Mouse (Mus musculus) cortical plate, adult 2 months (tissue): ENCODE data around the gene Jmjd7. TPM values are rescaled to one million over a fixed set of nuclear protein-coding genes. Genes with fewer than 3 reads are reported as not detected.
A peak's percentile ranks its signal among the peaks of the same experiment; 100 is the strongest.

Source experiments
- H3K27ac ChIP-seq: fragments of 200-500 bp; 2 replicates; pipeline ENCODE4 v1.5.1; 2012; ENCODE audit warnings: low read length, control low read depth, inconsistent platforms; ENCODE audit not compliant: insufficient read depth
- H3K4me1 ChIP-seq: fragments of 200-500 bp; 2 replicates; pipeline ENCODE4 v1.6.1; 2011; ENCODE audit warnings: low read length; ENCODE audit not compliant: control insufficient read depth, insufficient read depth
- H3K4me3 ChIP-seq: fragments of 200-500 bp; 2 replicates; pipeline ENCODE4 v1.5.1; 2011; ENCODE audit warnings: mild to moderate bottlenecking, low read length, control low read depth; ENCODE audit not compliant: insufficient read depth
- CTCF ChIP-seq: fragments of 200-500 bp; IDR thresholded peaks from 2 replicates; pipeline ENCODE4 v1.5.1; 2011; ENCODE audit warnings: mild to moderate bottlenecking, control low read depth, low read length; ENCODE audit not compliant: insufficient read depth; ENCODE audit errors: extremely low read depth
- POLR2A ChIP-seq: fragments of 200-500 bp; IDR thresholded peaks from 2 replicates; pipeline ENCODE4 v1.6.1; 2011; ENCODE audit warnings: mild to moderate bottlenecking, low read length, control low read depth; ENCODE audit not compliant: insufficient read depth; ENCODE audit errors: extremely low read depth
- polyA plus RNA-seq: library from polyadenylated mRNA; depleted of rRNA; stranded (reverse); fragments of >200 nt; gene quantifications from 2 replicates; pipeline ENCODE4 v1.2.3, GENCODE M21; 2012; rRNA removed

The Jmjd7 gene
- polyA plus RNA-seq, 1 experiment, result 6.1 TPM

DNA sequence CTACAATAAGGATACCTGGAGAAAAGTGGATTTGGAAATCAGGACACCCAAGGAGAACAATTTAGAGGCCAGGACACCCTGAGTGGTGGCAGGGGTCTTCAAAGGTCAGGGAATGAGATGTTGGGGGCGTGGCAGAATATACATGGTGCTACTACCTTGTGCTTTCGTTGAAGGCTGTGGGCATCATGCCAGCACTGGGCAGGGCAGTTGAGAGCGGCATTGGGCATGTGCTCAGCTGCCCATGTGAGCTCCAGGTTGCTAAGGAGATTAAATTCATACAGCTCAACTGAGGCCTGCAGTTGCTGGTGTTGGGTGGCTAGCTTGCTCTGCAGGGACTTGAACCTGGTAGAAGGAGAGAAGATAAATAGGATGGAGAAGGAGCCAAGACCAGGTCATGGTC lies 38.9 kb downstream of the Jmjd7 start:
- H3K4me1 ChIP-seq, result peaks cover 9% of the 10 kb centered on the region; the same call in 1 of the 2 replicates
- no peak for TF ChIP-seq POLR2A
- no peak for TF ChIP-seq CTCF
- H3K4me3 ChIP-seq, result no peak overlapping the region
- no peak overlapping the region for H3K27ac ChIP-seq

DNA sequence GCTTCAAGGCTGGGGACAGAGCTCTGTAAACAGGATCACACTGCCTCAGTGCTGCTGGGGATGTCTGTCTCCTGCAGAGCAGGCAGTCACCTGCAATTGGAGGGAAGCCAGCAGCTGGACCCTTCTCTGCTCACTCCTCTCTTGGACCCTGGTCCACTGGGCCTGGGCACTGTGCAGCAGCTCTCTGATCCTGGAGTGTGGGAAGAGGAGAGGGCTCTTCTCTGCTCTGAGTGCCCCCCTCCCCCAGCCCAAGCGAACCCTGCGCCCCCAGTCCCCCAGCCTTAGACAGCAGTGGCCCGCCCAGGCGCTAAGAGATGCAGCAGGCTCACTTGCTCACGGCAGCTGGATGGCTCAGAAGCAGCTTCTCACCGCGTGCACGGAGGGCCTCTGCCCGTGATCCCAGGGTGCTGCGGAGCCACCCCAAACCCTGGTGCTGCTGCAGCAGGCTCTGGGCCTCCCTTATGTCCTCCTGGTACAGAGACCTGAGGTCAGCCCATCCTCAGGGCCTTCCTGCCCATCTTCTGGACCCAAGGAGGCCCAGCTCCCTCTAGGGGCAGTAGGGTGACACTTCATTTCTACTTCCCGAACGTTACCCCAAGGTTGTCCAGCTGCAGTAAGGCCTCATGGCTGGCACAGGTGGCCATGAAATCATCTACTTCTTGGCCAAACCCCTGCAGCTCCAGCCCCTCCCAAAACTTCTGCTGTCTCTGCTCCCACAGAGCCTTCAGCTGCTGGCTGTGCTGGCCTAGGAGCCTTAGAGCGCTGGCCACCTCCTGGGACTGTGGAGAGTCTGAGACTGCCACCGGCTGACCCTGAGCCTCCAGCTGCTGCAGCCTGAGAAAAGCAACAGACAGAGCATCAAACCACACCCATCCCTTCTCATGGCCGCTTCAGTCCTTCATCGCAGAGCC lies 41.5 kb downstream of the Jmjd7 start:
- Histone ChIP-seq H3K4me3 (no peak overlapping the region), H3K4me1 (peaks cover 9% of the 10 kb centered on the region; the same call in 1 of the 2 replicates), H3K27ac (no peak overlapping the region)
- TF ChIP-seq CTCF (peak; percentile 69), POLR2A (no peak)

DNA sequence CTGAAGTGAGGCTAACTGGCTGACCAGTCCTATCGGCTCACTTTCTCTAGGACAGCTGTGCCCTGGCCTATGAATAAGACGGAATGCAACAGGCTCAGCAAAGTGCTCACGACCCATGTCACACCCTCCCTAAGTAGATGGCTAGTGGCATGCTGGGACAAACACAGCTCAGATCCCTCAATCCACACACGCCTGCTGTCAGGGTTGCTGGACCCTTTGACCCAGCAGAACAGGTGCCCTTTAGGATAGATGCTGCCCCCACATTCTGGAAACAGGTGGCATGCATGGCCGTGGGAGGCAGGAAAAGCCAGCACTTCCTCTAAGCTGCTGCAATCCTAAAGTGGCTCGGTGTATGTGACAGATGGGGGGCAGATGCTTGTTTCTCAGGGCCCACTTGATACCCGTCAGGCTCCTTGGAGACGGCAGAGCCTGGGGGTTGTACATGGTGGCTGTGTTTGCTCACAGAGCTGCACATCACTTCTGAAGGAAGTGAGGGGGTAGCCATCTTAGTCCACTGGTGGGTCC lies 42.2 kb downstream of the Jmjd7 start:
- no peak overlapping the region for H3K27ac ChIP-seq
- H3K4me1 ChIP-seq, result peaks cover 11% of the 10 kb centered on the region
- no peak overlapping the region for H3K4me3 ChIP-seq
- no peak for TF ChIP-seq CTCF
- no peak for TF ChIP-seq POLR2A

DNA sequence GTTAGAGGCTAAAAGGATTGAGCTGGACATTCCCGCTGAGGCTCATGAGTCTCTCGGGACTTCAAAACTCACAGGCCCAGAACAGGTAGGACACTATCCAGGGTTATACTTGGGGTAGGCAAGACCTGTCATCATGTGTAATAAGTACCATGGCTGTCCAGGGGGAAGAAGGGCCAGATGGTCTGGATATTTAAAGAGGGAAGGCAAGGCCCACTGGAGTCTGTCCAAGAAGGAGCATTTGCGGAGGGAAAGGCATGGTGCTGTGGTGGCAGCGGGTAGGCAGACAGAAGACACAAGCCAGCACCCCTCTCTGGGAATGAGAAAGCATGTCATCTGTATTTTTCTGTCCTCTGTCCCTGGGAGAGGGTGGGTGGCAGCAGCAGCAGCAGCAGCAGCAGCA lies 46.8 kb downstream of the Jmjd7 start:
- Histone ChIP-seq H3K27ac (no peak overlapping the region), H3K4me3 (no peak overlapping the region), H3K4me1 (peaks cover 8% of the 10 kb centered on the region)
- TF ChIP-seq POLR2A (no peak), CTCF (no peak)

DNA sequence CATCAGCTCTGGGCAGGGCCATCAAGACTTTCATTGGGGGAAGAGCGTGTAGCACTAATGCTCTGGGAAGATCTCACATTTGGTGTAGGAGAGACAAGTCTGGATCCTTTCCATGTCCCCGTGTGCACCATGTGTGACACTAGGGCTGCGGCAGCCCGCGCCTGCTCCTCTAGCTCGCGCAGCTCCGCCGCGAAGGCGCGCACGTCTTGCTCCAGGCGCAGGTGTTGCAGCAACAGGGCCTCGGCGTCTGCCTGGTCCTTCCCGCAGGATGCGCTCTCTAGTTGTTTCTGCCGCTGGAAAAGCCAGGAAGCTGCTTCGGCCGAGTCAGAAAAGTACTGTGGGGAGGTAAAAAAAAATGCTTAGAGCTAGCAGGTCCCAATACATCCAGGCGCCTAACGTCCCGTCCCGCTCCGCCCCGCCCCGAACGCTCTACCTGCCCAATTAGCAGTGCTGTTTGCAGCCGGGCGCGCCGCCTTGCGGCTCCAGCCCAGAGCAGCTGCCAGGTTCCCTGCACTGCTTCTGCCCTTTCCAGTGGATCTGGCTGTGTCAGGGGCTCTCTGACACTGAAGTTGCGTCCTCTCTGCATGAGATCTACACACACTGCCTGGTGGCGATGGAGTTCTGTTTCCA lies 48.9 kb downstream of the Jmjd7 start:
- peak overlapping the region; percentile 21; the same call in 1 of the 2 replicates for H3K4me3 ChIP-seq

More for the DNA sequence above, 48.9 kb downstream of the Jmjd7 start:
- H3K27ac ChIP-seq, result no peak overlapping the region
- H3K4me1 ChIP-seq, result peaks cover 2% of the 10 kb centered on the region
- TF ChIP-seq POLR2A (no peak), CTCF (0 out of 2 replicates have a peak, but pooled peaks have one; percentile 23)

Other genes with a start within 250 kb of the Jmjd7 start
- gene Rpap1, start 239.9 kb upstream of the Jmjd7 start, polyA plus RNA-seq, result 14.6 and 15.4 TPM in 2 replicates
- gene Tyro3, start 229.8 kb upstream of the Jmjd7 start, polyA plus RNA-seq, result 164 and 169 TPM in 2 replicates
- gene Mga, start 130.3 kb upstream of the Jmjd7 start, polyA plus RNA-seq, result 15.3 and 15.8 TPM in 2 replicates
- gene Mapkbp1, start 54.8 kb upstream of the Jmjd7 start, polyA plus RNA-seq, result 35.6 and 36.8 TPM in 2 replicates
- 2.4 and 2.5 TPM in 2 replicates for gene Gm28042, start within 50 bp of the Jmjd7 start, polyA plus RNA-seq
- gene Pla2g4b, start 5.9 kb downstream of the Jmjd7 start, polyA plus RNA-seq, result 4.4 and 6.3 TPM in 2 replicates
- gene Ehd4, start 127.1 kb downstream of the Jmjd7 start, polyA plus RNA-seq, result 9.1 and 10.6 TPM in 2 replicates
- 17.2 and 20.5 TPM in 2 replicates for gene Pla2g4e, start 217.9 kb downstream of the Jmjd7 start, polyA plus RNA-seq